Mouse (Mus musculus): ENCODE measurements around the gene Acbd5.
A peak's percentile ranks its signal among the peaks of the same experiment; 100 is the strongest.
"Not testable (repeated sequence)": the region's sequence is repeated elsewhere in the genome, so short reads cannot be mapped to it uniquely, and the experiment has no call there.

The Acbd5 gene

GRCm38 (mm10) chr2:23067552-23068369, at the start of gene Acbd5:
Acbd5 (plus strand) TSS chr2:23068167.
- peak; percentile 94 for DNase-seq (ENCODE audit: low read depth, low spot score)

DNA sequence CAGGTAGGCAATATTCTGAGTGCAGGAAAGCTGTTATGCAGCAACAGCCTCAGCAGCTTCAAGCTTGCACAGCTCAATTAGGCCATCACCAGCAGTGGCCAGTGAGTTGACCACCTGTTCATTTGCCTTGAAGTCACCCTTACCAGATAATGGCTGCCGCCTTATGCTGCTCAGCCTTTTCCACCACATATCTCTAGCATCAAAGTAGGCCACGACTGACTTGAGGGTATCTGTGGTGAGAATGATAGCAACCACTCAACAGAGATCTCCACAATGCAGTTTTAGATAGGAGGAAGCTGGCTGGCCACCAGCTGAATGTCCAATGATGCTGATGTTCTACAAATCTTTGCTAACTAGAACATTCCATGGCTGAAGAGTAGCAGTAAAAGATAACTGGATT, 48.8 kb upstream of the Acbd5 start:
- no peak for DNase-seq (ENCODE audit: low read depth, low spot score)

DNA sequence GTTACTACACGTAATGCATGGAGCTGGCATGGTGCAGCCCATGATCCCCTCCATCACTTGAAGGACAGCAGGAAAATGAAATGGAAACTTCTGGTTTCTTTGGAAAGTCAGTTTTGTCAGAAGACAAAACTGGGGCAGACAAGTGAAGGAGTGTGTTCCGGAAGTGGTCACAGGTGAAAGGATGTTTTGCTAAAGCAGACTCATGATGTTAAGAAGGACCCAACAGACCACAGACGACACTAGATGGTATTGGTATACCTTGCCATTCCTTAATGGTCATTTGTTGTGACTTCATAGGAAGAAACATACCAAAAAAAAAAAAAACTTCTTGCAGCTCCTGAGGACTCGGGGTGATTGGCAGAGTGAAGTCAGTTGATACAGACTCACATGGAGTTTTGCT, 46.6 kb upstream of the Acbd5 start:
- no peak for DNase-seq (ENCODE audit: low read depth, low spot score)

DNA sequence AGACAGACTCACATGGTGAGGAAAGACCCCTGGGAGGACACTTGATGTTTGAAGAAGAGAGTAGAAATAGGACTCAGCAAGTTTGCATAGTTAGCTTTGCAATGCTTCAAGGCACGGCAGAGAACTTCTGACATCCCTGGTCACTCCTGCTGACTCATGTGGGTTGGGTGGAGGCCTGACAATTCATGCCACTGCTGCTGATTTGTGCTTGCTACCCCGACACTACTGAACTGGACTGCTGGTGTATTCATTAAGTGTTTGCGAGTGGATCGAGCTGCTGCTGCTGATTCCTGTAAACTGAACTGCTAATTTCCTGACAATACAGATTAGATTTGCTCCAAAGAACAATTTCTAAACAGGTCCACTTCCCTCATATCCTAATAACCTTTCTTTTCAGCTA, 46.2 kb upstream of the Acbd5 start:
- no peak for DNase-seq (ENCODE audit: low read depth, low spot score)

DNA sequence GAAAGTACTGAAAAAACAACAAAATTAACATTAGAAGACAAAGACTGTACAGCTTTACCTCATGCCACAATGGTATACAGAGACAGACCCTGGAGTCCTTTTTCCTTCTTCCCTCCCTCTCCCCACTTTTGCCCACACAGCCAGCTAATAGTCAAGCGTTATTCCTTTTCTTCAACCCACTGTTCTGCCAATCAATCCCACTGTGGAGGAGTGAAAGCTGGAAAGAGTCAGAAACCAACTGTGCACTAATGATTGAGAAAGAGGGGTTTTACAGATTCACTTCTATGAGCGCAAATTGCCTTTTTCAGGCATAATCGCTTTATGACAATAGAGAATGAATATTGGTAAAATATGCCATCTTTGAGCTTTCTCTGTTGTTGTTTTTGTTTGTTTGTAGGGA, 44.9 kb upstream of the Acbd5 start:
- DNase-seq (ENCODE audit: low read depth, low spot score) = no peak

GRCm38 (mm10) chr2:23023714-23024282, 44.2 kb upstream of the Acbd5 start:
- no peak for DNase-seq (ENCODE audit: low read depth, low spot score)

DNA sequence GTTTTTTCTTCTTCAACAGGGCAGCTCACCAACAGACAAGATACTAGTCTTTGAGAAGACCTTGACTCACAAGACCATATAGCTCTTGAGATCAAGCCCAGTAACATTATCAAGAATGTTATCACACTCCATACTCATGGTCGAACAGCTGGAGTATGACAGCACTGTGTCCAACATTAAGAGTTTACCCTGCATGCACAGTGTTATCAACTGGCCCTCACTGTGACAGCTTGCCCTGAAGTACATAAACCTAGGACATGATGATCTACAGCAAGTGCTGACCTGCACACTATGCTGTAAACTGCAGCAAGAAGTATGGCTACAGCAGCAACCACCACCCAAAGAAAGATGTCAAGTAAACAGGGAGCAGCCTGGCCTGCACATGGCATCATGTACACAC, 41.6 kb upstream of the Acbd5 start:
- DNase-seq (ENCODE audit: low read depth, low spot score) = no peak

DNA sequence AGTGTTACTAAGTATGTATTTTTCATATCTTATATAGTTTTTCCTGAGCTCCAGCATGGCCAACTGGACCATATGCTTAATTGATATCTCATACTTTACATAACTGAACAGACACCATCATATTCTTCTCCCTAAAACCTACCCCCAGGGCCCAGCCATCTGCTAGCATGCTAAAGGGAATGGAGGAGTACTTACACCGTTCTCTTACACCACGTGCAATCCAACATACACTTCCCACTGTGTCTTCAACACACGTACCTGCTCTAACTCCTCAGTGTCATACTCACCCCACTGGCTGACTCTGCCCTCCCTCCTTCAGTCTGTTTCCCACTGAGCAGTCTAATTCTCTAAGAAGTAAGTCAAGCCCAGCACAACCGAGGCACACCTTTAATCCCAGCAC, 39.1 kb upstream of the Acbd5 start:
- DNase-seq (ENCODE audit: low read depth, low spot score) = no peak

- no peak for DNase-seq (ENCODE audit: low read depth, low spot score)
These were observed 37.3 kb upstream of the Acbd5 start for GRCm38 (mm10) chr2:23030631-23031030.

GRCm38 (mm10) chr2:23034692-23035435, 33.1 kb upstream of the Acbd5 start:
- DNase-seq (ENCODE audit: low read depth, low spot score) = no peak

- no peak for DNase-seq (ENCODE audit: low read depth, low spot score)
These were observed 32.5 kb upstream of the Acbd5 start for GRCm38 (mm10) chr2:23035467-23035866.

GRCm38 (mm10) chr2:23039082-23040000, 28.6 kb upstream of the Acbd5 start:
- DNase-seq (ENCODE audit: low read depth, low spot score) = peak; percentile 25

GRCm38 (mm10) chr2:23040001-23040646, 27.8 kb upstream of the Acbd5 start, which contains the start of gene Abi1:
Abi1 (minus strand) TSS chr2:23040241.
- DNase-seq (ENCODE audit: low read depth, low spot score) = peak; percentile 98

DNA sequence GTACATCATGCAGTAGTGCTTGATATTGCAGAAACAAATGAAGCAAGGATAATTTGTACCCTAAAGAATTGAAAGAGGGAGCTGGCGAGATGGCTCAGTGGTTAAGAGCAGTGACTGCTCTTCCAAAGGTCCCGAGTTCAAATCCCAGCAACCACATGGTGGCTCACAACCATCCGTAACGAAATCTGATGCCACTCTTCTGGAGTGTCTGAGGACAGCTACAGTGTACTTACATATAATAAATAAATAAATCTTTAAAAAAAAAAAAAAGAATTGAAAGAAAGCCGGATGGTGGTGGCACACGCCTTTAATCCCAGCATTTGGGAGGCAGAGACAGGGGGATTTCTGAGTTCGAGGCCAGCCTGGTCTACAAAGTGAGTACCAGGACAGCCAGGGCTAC, 27.3 kb upstream of the Acbd5 start:
- DNase-seq (ENCODE audit: low read depth, low spot score) = not testable (repeated sequence)

DNA sequence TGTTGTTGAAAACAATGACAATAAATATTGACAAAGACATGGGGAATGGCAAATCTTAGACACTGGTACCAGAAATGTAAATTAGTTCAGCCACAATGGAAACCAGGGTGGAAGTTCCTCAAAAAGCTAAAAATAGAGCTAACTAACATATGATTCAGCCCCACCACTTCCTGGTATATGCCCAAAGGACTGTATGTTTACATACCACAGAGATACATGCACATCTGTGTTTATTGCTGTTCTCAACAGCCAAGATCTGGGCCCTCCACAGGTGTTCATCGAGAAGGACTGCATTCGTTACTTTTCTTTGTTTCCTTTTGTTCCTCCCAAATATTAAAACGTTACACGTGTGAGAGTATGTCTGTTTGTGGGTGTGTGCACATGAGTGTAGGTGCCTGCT, 26.5 kb upstream of the Acbd5 start:
- DNase-seq (ENCODE audit: low read depth, low spot score) = no peak

DNA sequence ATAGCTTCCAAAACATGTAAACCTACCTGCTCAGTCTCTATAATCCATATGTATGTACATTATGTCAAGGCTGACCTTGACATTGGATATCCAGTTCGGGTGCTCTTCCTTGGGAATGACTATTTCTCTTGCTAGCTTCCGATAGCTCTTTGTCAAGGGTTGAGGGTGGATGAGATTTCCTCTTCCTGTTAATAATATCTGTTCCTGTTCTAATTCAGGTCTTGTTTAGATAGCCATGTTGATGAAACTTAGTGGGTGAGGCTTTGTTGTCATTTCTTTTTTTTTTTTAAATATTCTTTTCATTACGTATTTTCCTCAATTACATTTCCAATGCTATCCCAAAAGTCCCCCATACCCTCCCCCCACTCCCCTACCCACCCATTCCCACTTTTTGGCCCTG, 25.8 kb upstream of the Acbd5 start:
- DNase-seq (ENCODE audit: low read depth, low spot score) = no peak

DNA sequence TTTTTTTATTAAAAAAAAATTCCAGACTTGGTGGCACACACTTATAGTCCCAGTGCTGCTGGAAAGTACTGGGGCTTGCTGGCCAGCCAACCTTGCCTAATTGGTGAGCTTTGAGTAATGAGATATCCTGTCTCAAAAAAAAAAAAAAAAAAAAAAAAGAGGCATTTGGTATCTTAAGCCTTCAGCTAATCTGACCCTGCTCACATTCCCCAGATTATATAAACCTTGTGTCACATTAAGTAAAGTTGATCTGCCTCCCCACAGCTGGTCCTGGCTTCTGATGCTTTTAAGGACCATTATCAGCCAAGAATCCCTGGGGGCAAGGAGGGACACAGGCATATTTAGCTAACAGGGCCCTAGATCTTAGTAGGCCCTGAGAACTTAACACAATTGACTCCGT, 22.3 kb upstream of the Acbd5 start:
- DNase-seq (ENCODE audit: low read depth, low spot score) = no peak

DNA sequence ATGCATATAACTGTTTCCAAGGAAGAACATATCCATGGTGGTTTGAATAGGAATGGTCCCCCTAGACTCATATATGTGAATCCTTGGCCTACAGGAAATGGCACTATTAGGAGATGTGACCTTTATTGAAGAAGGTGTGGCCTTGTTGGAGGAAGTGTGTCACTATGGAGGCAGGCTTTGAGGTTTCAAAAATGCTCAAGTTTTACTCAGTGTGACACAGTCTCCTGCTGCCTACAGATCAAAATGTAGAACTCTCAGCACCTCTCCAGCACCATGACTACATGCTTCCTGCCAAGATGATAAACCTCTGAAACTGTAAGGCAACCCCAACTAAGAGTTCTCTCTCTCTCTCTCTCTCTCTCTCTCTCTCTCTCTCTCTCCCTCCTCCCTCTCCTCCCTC, 20.0 kb upstream of the Acbd5 start:
- no peak for DNase-seq (ENCODE audit: low read depth, low spot score)

GRCm38 (mm10) chr2:23051890-23052289, 16.1 kb upstream of the Acbd5 start:
- DNase-seq (ENCODE audit: low read depth, low spot score) = no peak

GRCm38 (mm10) chr2:23052523-23052922, 15.4 kb upstream of the Acbd5 start:
- no peak for DNase-seq (ENCODE audit: low read depth, low spot score)

DNA sequence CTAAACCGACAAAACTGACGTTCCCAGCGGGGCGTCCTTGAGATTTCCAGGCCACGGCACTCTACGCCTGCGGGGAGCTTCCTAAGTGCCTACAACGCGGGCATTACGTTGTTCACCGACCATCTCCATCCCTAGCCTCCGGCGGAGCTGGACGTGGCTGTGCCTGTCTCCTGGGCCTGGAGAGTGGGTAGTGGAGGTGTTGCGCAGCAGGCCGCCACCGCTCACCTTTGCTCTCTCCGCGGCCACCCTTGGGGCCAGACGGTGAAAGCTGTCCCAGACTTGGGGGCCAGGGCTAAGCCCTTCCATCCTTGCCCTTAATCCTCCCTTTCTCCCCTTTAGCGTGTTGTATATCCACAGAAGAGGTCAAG, 387 bp downstream of the Acbd5 start:
- no peak for DNase-seq (ENCODE audit: low read depth, low spot score)
